Mouse (Mus musculus) yolk sac, embryonic 10.5 days (tissue): ENCODE results near the gene Pde4d.
"Not testable (repeated sequence)": the region's sequence is repeated elsewhere in the genome, so short reads cannot be mapped to it uniquely, and the experiment has no call there.

Experiments
- DNase-seq: peaks from one replicate; pipeline ENCODE4 v3.0.0-alpha.2; 2017; ENCODE audit warnings: low spot score

Gene Pde4d

GRCm38 (mm10) chr13:108692883-108693550 lies 243.3 kb downstream of the Pde4d start:
- no peak for DNase-seq

DNA sequence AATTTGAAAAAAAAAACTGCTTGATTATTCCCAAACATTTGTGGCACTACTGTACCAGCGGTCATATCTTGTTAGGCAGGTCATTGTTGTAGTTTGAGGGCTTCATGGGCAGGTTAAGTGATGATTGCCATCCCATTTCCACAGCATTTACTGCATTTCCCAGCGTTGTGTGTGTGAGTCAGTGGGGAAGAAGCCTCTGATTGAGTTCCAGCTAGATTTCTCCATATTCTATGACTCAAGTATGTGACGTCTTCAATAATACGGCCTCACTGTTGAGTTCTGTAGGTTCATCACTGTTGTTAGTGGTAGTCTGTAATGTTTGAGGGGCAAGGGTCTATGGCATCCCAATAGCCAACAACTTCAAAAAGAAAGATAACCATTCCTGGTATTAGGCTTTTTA lies 255.7 kb downstream of the Pde4d start:
- no peak for DNase-seq

DNA sequence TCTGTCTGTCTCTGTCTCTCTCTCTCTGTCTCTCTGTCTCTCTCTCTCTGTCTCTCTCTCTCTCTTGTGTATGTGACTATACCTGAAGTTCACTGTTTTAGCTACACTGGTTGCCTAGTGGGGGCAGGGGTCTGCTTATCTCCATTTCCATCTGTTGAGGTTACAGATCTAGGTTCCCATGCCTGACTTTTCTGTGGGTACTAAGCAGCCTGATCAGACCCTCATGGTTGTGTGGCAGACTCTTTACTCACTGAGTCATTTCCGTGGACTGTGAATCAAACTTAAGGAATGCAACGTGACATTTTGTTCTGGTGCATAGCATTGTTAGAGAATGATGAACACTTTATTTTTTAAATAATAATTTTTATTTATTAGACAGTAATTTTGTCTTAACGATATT lies 264.3 kb downstream of the Pde4d start:
- no peak for DNase-seq

GRCm38 (mm10) chr13:108715029-108715428 lies 265.3 kb downstream of the Pde4d start:
- no peak for DNase-seq

DNA sequence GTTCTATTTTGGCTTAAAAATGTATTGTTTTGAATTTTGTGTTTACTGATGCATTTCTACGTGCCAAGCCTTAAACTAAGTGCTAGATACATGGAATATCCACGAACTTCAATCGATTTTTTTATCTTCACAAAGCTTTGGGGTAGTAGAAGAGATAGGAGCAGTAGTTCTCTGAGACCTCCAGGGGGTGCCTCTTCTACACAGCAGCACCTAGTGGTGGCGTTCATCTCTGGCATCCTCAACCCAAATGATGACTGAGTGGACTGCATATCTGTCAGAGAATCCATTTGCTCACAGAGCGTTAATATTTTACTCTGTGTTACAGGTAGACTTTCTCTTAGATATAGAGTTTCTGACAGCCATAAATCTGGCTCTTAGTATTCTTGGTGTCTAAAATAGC lies 272.5 kb downstream of the Pde4d start:
- no peak for DNase-seq

DNA sequence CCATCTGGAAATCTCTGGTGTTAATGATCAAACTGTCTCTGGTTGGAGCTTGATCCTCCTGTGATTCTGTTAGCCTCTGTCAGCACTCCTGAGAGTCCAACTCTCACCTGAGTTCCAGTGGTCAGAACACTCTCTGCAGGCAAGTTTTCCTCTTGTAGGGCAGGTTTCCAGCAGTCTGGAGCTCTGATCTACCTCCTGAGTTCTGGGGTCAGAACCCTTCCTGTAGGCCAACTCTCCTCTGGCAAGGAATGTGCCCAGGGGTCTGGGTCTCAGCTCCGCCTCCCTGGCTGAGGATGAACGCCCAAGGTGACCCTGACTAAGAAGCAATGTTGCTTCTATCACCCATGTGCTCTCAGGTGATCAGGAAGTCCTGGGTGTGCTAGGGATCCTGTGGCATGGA lies 284.6 kb downstream of the Pde4d start:
- not testable (repeated sequence) for DNase-seq

DNA sequence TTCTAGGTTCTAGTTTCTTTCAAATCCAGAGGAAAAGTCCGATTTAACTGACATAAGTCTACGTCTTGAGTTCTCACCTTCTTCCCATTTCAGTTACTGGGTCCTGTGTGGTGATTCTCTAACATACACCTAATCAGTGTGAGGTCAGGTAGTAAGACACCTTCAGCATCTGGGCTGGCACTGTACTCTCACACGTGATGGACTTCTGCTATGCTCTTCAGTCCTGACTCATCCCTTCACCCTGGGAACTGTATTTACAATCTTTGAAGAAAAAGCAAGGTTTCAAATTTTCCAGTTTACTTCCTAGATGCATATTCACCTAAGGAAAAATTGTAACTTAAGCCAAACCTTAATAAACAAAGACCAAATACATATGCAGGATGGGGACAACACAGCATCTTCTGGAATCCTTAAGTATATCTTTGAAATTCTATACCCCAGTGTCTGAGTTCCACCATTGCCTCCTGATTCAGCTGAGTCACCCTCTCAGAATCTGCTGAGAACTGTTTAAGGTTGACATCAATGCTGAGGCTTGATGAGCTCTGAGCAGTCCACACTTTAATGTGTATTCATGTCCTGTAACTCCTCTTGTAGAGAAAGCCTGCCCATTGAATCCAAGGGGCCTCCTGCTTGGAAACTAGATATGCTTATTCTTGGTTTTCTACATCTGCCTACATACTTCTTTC lies 301.6 kb downstream of the Pde4d start:
- DNase-seq: no peak

GRCm38 (mm10) chr13:108757477-108757876 lies 307.7 kb downstream of the Pde4d start:
- no peak for DNase-seq

DNA sequence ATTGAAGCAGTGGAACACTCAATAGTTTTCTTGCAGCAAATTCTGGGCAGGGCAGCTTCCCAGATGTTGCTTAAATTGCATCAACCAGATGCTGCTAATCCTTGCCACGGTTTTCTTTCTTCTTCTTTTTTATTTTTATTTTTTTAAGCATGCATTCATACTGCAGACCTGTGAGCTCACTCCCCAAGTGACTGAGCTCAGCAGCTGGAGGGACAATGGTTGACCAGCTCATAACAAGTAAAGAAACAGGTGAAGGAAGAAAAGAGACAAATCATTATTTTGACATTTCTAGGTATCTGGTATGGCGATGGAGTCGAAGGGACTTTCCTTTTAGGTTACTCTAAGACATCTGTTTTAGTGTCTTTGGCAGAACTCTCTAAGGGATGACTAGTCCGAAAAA lies 308.6 kb downstream of the Pde4d start:
- no peak for DNase-seq

GRCm38 (mm10) chr13:108759140-108759539 lies 309.4 kb downstream of the Pde4d start:
- DNase-seq: no peak

DNA sequence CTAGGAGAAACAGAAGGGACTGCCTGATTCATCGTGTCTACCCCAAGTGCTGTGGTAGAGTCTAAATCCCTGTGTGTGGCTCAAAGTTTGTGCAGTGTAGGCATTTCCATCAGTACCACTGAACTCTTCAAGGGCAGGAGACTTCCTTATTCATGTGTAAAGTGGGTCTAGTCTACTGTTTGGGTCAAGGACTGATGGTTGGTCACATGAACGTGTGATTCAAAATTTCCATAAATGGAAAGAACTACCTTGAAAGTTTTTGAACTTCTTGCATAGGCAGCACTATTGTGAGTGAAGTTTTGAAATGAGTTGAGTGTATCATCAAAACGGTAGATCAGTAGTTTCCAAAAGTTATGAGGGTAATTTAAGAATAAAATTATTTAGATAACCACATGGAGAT lies 313.5 kb downstream of the Pde4d start:
- no peak for DNase-seq

- DNase-seq: no peak
These were observed 316.4 kb downstream of the Pde4d start for GRCm38 (mm10) chr13:108766020-108766727.

DNA sequence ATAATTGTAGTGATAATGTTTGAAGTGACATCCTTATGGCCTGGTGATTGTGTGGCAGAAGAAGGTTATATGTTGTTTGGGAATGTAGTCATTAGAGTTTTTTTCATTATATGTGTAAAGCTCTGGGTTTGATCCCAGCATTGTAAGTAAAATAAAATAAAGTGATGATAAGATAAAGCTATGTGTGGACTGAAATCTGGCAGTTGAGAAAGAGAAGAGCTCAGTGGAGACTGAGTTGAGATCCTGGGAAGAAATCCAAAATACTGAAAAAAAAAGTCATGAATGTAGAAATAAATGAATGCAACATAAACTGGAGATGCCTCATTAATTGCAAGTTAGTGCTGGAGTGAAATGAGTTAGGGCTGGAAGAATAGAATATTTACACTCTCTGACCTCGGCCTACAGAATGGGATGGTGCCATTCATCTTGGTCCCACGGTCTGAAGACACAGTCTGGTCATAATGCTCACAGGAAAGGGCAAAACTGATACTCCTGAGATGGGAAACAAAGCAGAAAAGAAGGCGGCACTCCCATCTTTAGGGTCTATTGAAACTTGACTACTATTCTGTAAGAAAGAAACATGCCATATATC lies 319.8 kb downstream of the Pde4d start:
- no peak for DNase-seq

GRCm38 (mm10) chr13:108772386-108772785 lies 322.6 kb downstream of the Pde4d start:
- DNase-seq: no peak

GRCm38 (mm10) chr13:108774981-108775380 lies 325.2 kb downstream of the Pde4d start:
- no peak for DNase-seq

DNA sequence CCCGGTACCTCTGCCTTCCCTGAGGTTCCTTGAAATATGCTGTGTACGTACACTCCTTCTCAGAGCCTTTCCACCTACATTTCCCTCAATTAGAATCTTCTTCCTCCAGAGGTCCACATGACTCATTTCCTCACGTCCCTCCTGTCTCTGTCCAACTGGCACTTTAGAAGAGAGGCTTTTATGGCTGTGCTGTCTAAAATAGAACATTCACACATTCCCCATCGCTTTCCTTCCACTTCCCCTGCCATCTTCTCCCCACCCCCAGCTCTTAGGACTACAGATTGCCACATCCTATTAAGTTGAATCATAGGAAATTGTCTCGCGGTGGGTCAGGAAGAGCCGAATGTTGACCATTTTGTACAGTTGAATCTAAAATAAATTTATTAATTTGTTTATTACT lies 326.1 kb downstream of the Pde4d start:
- no peak for DNase-seq

- not testable (repeated sequence) for DNase-seq
These were observed 347.9 kb downstream of the Pde4d start for GRCm38 (mm10) chr13:108797620-108798019.

- no peak for DNase-seq
These were observed 359.4 kb downstream of the Pde4d start for GRCm38 (mm10) chr13:108809191-108809590.

- no peak for DNase-seq
These were observed 363.2 kb downstream of the Pde4d start for GRCm38 (mm10) chr13:108812956-108813355.

GRCm38 (mm10) chr13:108819846-108820408 lies 370.2 kb downstream of the Pde4d start:
- no peak for DNase-seq

GRCm38 (mm10) chr13:108820487-108820886 lies 370.7 kb downstream of the Pde4d start:
- no peak for DNase-seq

DNA sequence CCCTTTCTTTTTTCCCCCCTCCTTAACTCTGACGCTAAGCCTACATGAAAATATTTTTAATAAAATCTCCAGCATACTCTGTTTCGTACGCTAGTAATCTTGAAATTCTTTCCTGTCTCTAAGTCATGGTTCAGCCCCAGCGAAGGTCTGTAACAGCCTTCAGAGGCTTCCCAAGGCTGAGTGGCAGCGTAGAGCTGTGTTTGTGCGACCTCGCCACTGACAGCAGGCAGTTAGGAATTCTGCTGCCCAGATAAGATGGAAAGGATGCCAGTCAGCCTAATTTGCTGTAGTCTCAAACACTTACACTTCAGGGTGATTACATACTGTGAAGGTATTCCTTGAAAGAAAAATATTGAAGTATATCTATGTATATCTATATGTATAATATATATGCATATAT lies 371.5 kb downstream of the Pde4d start:
- no peak for DNase-seq
